Mouse (Mus musculus): ENCODE data around the gene Pde8b. TPM values are rescaled to one million over a fixed set of nuclear protein-coding genes. Genes with fewer than 3 reads are reported as not detected.

Gene Pde8b
- polyA plus RNA-seq, 1 experiment from 2014 or later, result 6.8 TPM

DNA sequence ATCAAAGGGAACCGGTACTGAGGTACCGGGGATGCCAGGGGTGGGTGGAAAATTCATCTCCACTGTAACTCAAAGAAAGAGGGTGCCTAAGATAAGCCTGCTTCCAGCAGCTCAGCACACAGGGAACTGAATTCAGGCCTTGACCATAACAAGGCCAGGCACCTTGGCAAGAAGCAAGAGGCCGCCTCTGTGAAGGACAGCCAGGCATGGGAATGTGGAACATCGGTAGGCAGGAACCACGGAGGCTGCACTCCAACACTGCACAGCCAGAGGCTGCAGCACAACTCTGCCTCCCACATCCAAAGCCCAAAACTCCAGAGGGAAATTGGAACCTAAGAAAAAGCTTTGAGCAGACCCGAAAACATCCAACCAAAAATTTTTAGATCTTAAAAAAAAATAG, 75.9 kb downstream of the Pde8b start:
- no peaks in the 10 kb centered on the region for H3K27me3 ChIP-seq (replicated peaks; ENCODE audit: control insufficient read depth, insufficient read depth, low read length)
- no peak overlapping the region for H3K4me3 ChIP-seq (replicated peaks; ENCODE audit: low read length)
- no peaks in the 10 kb centered on the region for H3K9me3 ChIP-seq (ENCODE audit: control insufficient read depth, low read length)
- H3K4me1 ChIP-seq (replicated peaks; ENCODE audit: control insufficient read depth, insufficient read depth, low read length), result peaks cover 3% of the 10 kb centered on the region
- 71% methylated on average over 6 of the region's 6 CpGs for WGBS
- H3K4me2 ChIP-seq (ENCODE audit: low read length), result no peak overlapping the region
- no peak for ATAC-seq
- H3K36me3 ChIP-seq (ENCODE audit: control insufficient read depth, insufficient read depth), result no peaks in the 10 kb centered on the region
- no peak overlapping the region for H3K9ac ChIP-seq (replicated peaks; ENCODE audit: low read depth, low read length)
- no peak overlapping the region for H3K27ac ChIP-seq (ENCODE audit: low read length)

DNA sequence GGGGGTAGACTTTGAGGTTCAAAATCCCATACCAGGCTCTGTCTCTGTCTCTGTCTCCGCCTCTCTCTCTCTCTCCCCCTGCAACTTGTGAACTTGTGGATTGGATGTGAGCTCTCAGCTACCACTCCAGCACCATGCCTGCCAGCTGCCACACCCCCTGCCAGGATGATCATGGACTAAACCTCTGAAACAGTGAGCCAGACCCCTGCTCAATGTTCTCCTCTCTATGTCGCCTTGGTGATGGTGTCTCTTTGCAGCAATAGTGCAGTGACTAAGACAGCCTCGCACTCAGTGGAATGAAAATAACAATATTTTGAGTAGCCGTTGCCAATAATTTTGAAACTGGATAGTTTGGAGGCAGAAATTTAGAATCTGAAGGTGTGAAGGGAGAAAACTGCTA, 77.8 kb downstream of the Pde8b start:
- Histone ChIP-seq H3K27me3 (replicated peaks; ENCODE audit: control insufficient read depth, insufficient read depth, low read length) (no peaks in the 10 kb centered on the region), H3K9me3 (ENCODE audit: control insufficient read depth, low read length) (no peaks in the 10 kb centered on the region), H3K27ac (ENCODE audit: low read length) (no peak overlapping the region), H3K36me3 (ENCODE audit: control insufficient read depth, insufficient read depth) (no peaks in the 10 kb centered on the region), H3K9ac (replicated peaks; ENCODE audit: low read depth, low read length) (no peak overlapping the region), H3K4me2 (ENCODE audit: low read length) (no peak overlapping the region), H3K4me3 (replicated peaks; ENCODE audit: low read length) (no peak overlapping the region), H3K4me1 (replicated peaks; ENCODE audit: control insufficient read depth, insufficient read depth, low read length) (peaks cover under 1% of the 10 kb centered on the region)
- 89% methylated on average over 4 of the region's 4 CpGs for WGBS
- ATAC-seq, result no peak

GRCm38 (mm10) chr13:95160211-95160610, 89.9 kb downstream of the Pde8b start:
- ATAC-seq, result no peak
- WGBS, result 91% methylated on average over 3 of the region's 3 CpGs
- Histone ChIP-seq H3K27ac (ENCODE audit: low read length) (no peak overlapping the region), H3K4me2 (ENCODE audit: low read length) (no peak overlapping the region), H3K27me3 (replicated peaks; ENCODE audit: control insufficient read depth, insufficient read depth, low read length) (no peaks in the 10 kb centered on the region), H3K9ac (replicated peaks; ENCODE audit: low read depth, low read length) (no peak overlapping the region), H3K4me1 (replicated peaks; ENCODE audit: control insufficient read depth, insufficient read depth, low read length) (no peaks in the 10 kb centered on the region), H3K36me3 (ENCODE audit: control insufficient read depth, insufficient read depth) (no peaks in the 10 kb centered on the region), H3K4me3 (replicated peaks; ENCODE audit: low read length) (no peak overlapping the region), H3K9me3 (ENCODE audit: control insufficient read depth, low read length) (no peaks in the 10 kb centered on the region)

DNA sequence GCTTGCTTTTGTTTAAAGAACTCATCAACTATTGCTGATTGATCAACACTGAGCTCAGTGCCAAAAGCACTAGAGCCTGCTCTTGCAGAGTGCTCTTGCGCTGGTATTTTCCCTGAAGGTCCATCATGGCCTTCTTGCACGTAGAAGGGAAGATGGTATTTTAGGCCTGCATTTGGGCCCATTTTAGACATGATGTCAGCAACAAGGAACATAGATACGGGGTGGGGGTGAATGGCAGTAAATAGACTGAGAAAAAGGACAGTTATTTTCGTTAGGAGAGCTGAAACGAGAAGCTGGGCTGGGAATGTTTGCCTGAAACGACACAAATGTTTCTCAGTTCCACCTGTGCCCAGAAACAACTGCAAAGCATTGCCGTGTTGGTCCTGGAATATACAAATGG, 91.2 kb downstream of the Pde8b start:
- 86% methylated on average over 7 of the region's 7 CpGs for WGBS
- H3K4me3 ChIP-seq (replicated peaks; ENCODE audit: low read length), result no peak overlapping the region
- ATAC-seq, result no peak
- H3K36me3 ChIP-seq (ENCODE audit: control insufficient read depth, insufficient read depth), result no peaks in the 10 kb centered on the region
- no peak overlapping the region for H3K4me2 ChIP-seq (ENCODE audit: low read length)
- H3K27ac ChIP-seq (ENCODE audit: low read length), result no peak overlapping the region
- no peaks in the 10 kb centered on the region for H3K27me3 ChIP-seq (replicated peaks; ENCODE audit: control insufficient read depth, insufficient read depth, low read length)
- H3K9ac ChIP-seq (replicated peaks; ENCODE audit: low read depth, low read length), result no peak overlapping the region
- no peaks in the 10 kb centered on the region for H3K9me3 ChIP-seq (ENCODE audit: control insufficient read depth, low read length)
- H3K4me1 ChIP-seq (replicated peaks; ENCODE audit: control insufficient read depth, insufficient read depth, low read length), result no peaks in the 10 kb centered on the region

DNA sequence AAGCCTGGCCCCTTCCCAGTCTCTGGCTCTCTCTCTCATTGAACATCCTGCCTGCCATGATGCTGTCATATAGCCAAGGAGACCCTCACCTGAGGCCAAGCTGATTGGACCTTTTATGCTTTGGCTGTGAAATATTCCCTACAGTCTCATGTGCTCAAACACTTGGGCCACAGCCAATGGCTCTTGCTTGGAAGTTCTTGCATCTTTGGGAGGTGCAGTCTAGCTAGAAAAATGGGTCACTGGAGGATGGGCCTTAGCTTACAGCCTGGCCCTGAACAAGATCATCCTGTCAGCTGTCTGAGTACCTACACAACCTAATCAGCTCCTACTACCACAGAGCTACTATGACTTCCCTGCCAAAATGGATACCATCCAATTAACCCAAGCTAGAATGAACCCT, 105.4 kb downstream of the Pde8b start:
- Histone ChIP-seq H3K4me2 (ENCODE audit: low read length) (no peak overlapping the region), H3K27me3 (replicated peaks; ENCODE audit: control insufficient read depth, insufficient read depth, low read length) (no peaks in the 10 kb centered on the region), H3K4me3 (replicated peaks; ENCODE audit: low read length) (no peak overlapping the region), H3K9me3 (ENCODE audit: control insufficient read depth, low read length) (peaks cover 7% of the 10 kb centered on the region), H3K27ac (ENCODE audit: low read length) (no peak overlapping the region), H3K36me3 (ENCODE audit: control insufficient read depth, insufficient read depth) (no peaks in the 10 kb centered on the region), H3K4me1 (replicated peaks; ENCODE audit: control insufficient read depth, insufficient read depth, low read length) (no peaks in the 10 kb centered on the region), H3K9ac (replicated peaks; ENCODE audit: low read depth, low read length) (no peak overlapping the region)
- no peak for ATAC-seq

DNA sequence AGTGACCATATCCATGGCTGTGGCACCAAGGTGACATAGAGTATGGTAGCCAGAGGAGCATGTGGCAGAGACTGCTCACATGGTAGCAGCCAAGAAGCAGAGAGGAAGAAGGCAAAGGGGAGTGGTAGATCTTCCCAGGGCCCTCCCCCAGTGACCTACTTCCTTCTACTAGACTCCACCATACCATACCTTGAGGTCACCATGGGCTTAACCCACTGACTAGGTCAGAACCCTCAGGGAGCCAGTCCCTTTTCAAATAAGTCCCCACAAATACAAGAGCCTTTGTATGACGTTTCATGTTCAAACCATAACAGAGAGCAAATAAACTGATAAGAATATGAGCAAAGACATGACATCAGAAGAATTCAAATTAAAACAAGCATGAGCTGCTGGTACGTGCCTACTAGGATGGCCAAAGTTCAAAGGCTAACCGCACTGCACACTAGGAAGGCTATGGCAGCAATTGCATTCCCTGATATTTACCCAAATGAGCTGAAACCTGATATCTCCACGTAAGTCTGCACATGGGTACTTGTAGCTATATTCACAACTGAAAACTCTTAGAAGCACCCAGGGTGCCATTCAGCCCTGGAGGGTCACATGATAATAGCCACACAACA, 109.6 kb downstream of the Pde8b start:
- WGBS, result 85% methylated on average over 4 of the region's 4 CpGs
- Histone ChIP-seq H3K4me2 (ENCODE audit: low read length) (no peak overlapping the region), H3K27ac (ENCODE audit: low read length) (no peak overlapping the region), H3K9ac (replicated peaks; ENCODE audit: low read depth, low read length) (no peak overlapping the region), H3K9me3 (ENCODE audit: control insufficient read depth, low read length) (peaks cover 7% of the 10 kb centered on the region), H3K4me3 (replicated peaks; ENCODE audit: low read length) (no peak overlapping the region), H3K27me3 (replicated peaks; ENCODE audit: control insufficient read depth, insufficient read depth, low read length) (no peaks in the 10 kb centered on the region), H3K36me3 (ENCODE audit: control insufficient read depth, insufficient read depth) (no peaks in the 10 kb centered on the region), H3K4me1 (replicated peaks; ENCODE audit: control insufficient read depth, insufficient read depth, low read length) (no peaks in the 10 kb centered on the region)
- ATAC-seq, result no peak

GRCm38 (mm10) chr13:95135326-95136150, 114.6 kb downstream of the Pde8b start:
- no peak for ATAC-seq
- no peaks in the 10 kb centered on the region for H3K36me3 ChIP-seq (ENCODE audit: control insufficient read depth, insufficient read depth)

DNA sequence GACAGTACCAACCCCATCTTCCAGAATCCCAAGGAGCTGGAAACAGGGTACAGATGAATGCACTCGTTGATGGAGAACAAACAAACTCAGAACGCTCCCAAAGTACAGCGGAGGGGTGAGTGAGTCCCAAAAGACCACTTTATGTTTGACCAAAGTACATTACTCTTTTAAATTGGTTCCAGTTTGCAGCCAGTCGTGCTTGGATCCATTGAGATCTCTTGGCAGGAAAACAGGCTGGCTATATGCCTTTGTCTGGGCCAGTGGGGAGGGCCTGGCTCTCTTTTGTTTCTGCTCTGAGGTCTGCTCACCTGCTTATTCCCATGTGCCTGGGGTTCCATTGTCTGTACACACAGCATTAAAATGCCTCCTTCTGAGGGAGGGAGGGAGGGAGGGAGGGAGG, 118.3 kb downstream of the Pde8b start:
- WGBS, result 12% methylated on average over 4 of the region's 4 CpGs
- H3K4me1 ChIP-seq (replicated peaks; ENCODE audit: control insufficient read depth, insufficient read depth, low read length), result no peaks in the 10 kb centered on the region
- no peak overlapping the region for H3K4me2 ChIP-seq (ENCODE audit: low read length)
- no peak overlapping the region for H3K4me3 ChIP-seq (replicated peaks; ENCODE audit: low read length)
- H3K9me3 ChIP-seq (ENCODE audit: control insufficient read depth, low read length), result no peaks in the 10 kb centered on the region
- H3K36me3 ChIP-seq (ENCODE audit: control insufficient read depth, insufficient read depth), result no peaks in the 10 kb centered on the region
- no peak overlapping the region for H3K27ac ChIP-seq (ENCODE audit: low read length)
- no peaks in the 10 kb centered on the region for H3K27me3 ChIP-seq (replicated peaks; ENCODE audit: control insufficient read depth, insufficient read depth, low read length)
- no peak overlapping the region for H3K9ac ChIP-seq (replicated peaks; ENCODE audit: low read depth, low read length)
- no peak for ATAC-seq

More at GRCm38 (mm10) chr13:95135326-95136150, 114.6 kb downstream of the Pde8b start:
- Histone ChIP-seq H3K4me1 (replicated peaks; ENCODE audit: control insufficient read depth, insufficient read depth, low read length) (no peaks in the 10 kb centered on the region), H3K27ac (ENCODE audit: low read length) (no peak overlapping the region), H3K4me3 (replicated peaks; ENCODE audit: low read length) (no peak overlapping the region), H3K27me3 (replicated peaks; ENCODE audit: control insufficient read depth, insufficient read depth, low read length) (no peaks in the 10 kb centered on the region), H3K9me3 (ENCODE audit: control insufficient read depth, low read length) (no peaks in the 10 kb centered on the region), H3K4me2 (ENCODE audit: low read length) (no peak overlapping the region), H3K9ac (replicated peaks; ENCODE audit: low read depth, low read length) (no peak overlapping the region)
- WGBS, result 78% methylated on average over 7 of the region's 7 CpGs

DNA sequence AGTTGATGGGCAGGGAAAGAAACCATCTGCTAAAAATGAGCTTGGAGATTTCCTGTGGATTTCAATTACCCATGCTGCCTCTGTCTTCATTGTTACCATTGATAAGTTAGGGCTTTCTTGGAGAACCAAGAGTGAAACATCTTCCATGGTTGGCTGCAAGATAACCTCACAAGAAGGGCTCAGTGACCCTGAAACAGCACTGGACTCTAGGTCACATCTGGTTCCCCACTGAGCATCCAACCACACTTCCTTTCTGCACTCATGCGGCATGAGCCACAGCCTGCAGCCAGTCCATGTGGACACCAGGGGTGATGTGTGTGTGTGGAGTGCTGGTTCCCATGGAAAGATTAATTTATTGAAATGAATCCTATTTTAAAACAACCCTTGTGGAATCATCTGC, 119.1 kb downstream of the Pde8b start:
- no peaks in the 10 kb centered on the region for H3K9me3 ChIP-seq (ENCODE audit: control insufficient read depth, low read length)
- no peaks in the 10 kb centered on the region for H3K27me3 ChIP-seq (replicated peaks; ENCODE audit: control insufficient read depth, insufficient read depth, low read length)
- 67% methylated on average over 1 of the region's 1 CpGs for WGBS
- H3K27ac ChIP-seq (ENCODE audit: low read length), result no peak overlapping the region
- H3K4me3 ChIP-seq (replicated peaks; ENCODE audit: low read length), result no peak overlapping the region
- H3K36me3 ChIP-seq (ENCODE audit: control insufficient read depth, insufficient read depth), result no peaks in the 10 kb centered on the region
- no peak for ATAC-seq
- H3K9ac ChIP-seq (replicated peaks; ENCODE audit: low read depth, low read length), result no peak overlapping the region
- no peaks in the 10 kb centered on the region for H3K4me1 ChIP-seq (replicated peaks; ENCODE audit: control insufficient read depth, insufficient read depth, low read length)
- H3K4me2 ChIP-seq (ENCODE audit: low read length), result no peak overlapping the region

All from forebrain, embryonic 16.5 days (tissue).